Mouse (Mus musculus) MEL (cell line): ENCODE measurements around the gene Emilin3. TPM values are rescaled to one million over a fixed set of nuclear protein-coding genes. Genes with fewer than 3 reads are reported as not detected.

Source experiments
- DNase-seq: peaks from one replicate; pipeline ENCODE4 v3.0.0; 2011; ENCODE audit warnings: low read depth, low spot score
- H3K27ac ChIP-seq: 2 replicates; pipeline ENCODE4 v1.5.1; 2012; ENCODE audit warnings: low read depth, mild to moderate bottlenecking, control low read depth, low read length, moderate library complexity; ENCODE audit not compliant: control insufficient read depth
- H3K27me3 ChIP-seq, 2 experiments: fragments of 150-350 bp in 1 of 2; sonication (generic) in 1 of 2; 2 replicates each; pipeline ENCODE4 v1.6.1; 2012; ENCODE audit warnings: low read length in 2 of 2, mild to moderate bottlenecking in 2 of 2, improper control_type of control experiment in 1 of 2, moderate library complexity in 1 of 2; ENCODE audit not compliant: insufficient read depth in 2 of 2, control insufficient read depth in 1 of 2
- H3K36me3 ChIP-seq, 2 experiments: 2 replicates each; pipeline ENCODE4 v1.6.1; 2012 to 2014; ENCODE audit warnings: low read length in 2 of 2, improper control_type of control experiment in 1 of 2, inconsistent platforms in 1 of 2, mild to moderate bottlenecking in 1 of 2; ENCODE audit not compliant: insufficient read depth in 2 of 2, control insufficient read depth in 1 of 2
- H3K4me1 ChIP-seq, 2 experiments: fragments of 150-350 bp in 1 of 2; sonication (generic) in 1 of 2; 2 replicates each; pipeline ENCODE4 v1.6.1; 2012; ENCODE audit warnings: low read length in 2 of 2, improper control_type of control experiment in 1 of 2, mild to moderate bottlenecking in 1 of 2; ENCODE audit not compliant: insufficient read depth in 2 of 2, control insufficient read depth in 1 of 2
- H3K4me3 ChIP-seq, 2 experiments: fragments of 150-350 bp in 1 of 2; sonication (generic) in 1 of 2; 2 replicates each; pipeline ENCODE4 v1.5.1; 2012; ENCODE audit warnings: low read depth in 2 of 2, low read length in 2 of 2, mild to moderate bottlenecking in 2 of 2, moderate library complexity in 2 of 2, control low read depth in 1 of 2, improper control_type of control experiment in 1 of 2; ENCODE audit not compliant: control insufficient read depth in 1 of 2, insufficient read depth in 1 of 2
- H3K79me2 ChIP-seq: 2 replicates; pipeline ENCODE4 v1.6.1; 2012; ENCODE audit warnings: mild to moderate bottlenecking, low read length, moderate library complexity; ENCODE audit not compliant: control insufficient read depth, poor library complexity, insufficient read depth
- H3K9ac ChIP-seq: 2 replicates; pipeline ENCODE4 v1.6.1; 2012; ENCODE audit warnings: low read depth, mild to moderate bottlenecking, control low read depth, low read length, moderate library complexity; ENCODE audit not compliant: control insufficient read depth, poor library complexity, severe bottlenecking
- H3K9me3 ChIP-seq: fragments of 150-350 bp; sonication (generic); replicated peaks from 2 replicates; pipeline ENCODE4 v1.6.1; 2012; ENCODE audit warnings: mild to moderate bottlenecking, low read length, improper control_type of control experiment, moderate library complexity; ENCODE audit not compliant: insufficient read depth
- CHD2 ChIP-seq: IDR thresholded peaks from 2 replicates; pipeline ENCODE4 v1.6.1; 2011; ENCODE audit warnings: low read length, improper control_type of control experiment
- CTCF ChIP-seq, 3 experiments: IDR thresholded peaks in 2 of 3; conservative IDR thresholded peaks in 1 of 3; 2 replicates each; pipeline ENCODE4 v1.5.1; 2011 to 2012; ENCODE audit warnings: low read length in 3 of 3, low read depth in 2 of 3, mild to moderate bottlenecking in 2 of 3, improper control_type of control experiment in 1 of 3, inconsistent platforms in 1 of 3, mixed read lengths in 1 of 3, moderate library complexity in 1 of 3; ENCODE audit not compliant: control insufficient read depth in 1 of 3, insufficient read depth in 1 of 3, poor library complexity in 1 of 3, severe bottlenecking in 1 of 3
- E2F4 ChIP-seq: IDR thresholded peaks from 2 replicates; pipeline ENCODE4 v1.6.1; 2011; ENCODE audit warnings: low read depth, low read length, improper control_type of control experiment, borderline replicate concordance
- ELF1 ChIP-seq: IDR thresholded peaks from 2 replicates; pipeline ENCODE4 v1.6.1; 2014; ENCODE audit warnings: low read depth, mild to moderate bottlenecking, inconsistent platforms, low read length, improper control_type of control experiment, moderate library complexity
- GABPA ChIP-seq: IDR thresholded peaks from 2 replicates; pipeline ENCODE4 v1.6.1; 2012; ENCODE audit warnings: low read depth, mild to moderate bottlenecking, inconsistent platforms, low read length, improper control_type of control experiment, moderate library complexity
- MAZ ChIP-seq: IDR thresholded peaks from 2 replicates; pipeline ENCODE4 v1.6.1; 2012; ENCODE audit warnings: low read depth, mild to moderate bottlenecking, inconsistent platforms, low read length, improper control_type of control experiment
- MEF2A ChIP-seq: IDR thresholded peaks from 2 replicates; pipeline ENCODE4 v1.6.1; 2014; ENCODE audit warnings: low read depth, mild to moderate bottlenecking, inconsistent platforms, low read length, improper control_type of control experiment; ENCODE audit not compliant: poor library complexity, insufficient replicate concordance, severe bottlenecking; ENCODE audit errors: extremely low read depth
- POLR2AphosphoS5 ChIP-seq: IDR thresholded peaks from 2 replicates; pipeline ENCODE4 v1.6.1; 2012; ENCODE audit warnings: low read depth, borderline replicate concordance, mild to moderate bottlenecking, inconsistent platforms, low read length, moderate library complexity, mixed read lengths
- RAD21 ChIP-seq: IDR thresholded peaks from 2 replicates; pipeline ENCODE4 v1.6.1; 2011; ENCODE audit warnings: mild to moderate bottlenecking, low read depth, low read length, improper control_type of control experiment
- RCOR1 ChIP-seq: IDR thresholded peaks from 2 replicates; pipeline ENCODE4 v1.6.1; 2012; ENCODE audit warnings: low read depth, mild to moderate bottlenecking, inconsistent platforms, low read length, improper control_type of control experiment
- SIN3A ChIP-seq: IDR thresholded peaks from 2 replicates; pipeline ENCODE4 v1.6.1; 2012; ENCODE audit warnings: low read length, improper control_type of control experiment, inconsistent platforms
- SMC3 ChIP-seq: IDR thresholded peaks from 2 replicates; pipeline ENCODE4 v1.6.1; 2011; ENCODE audit warnings: low read depth, low read length, improper control_type of control experiment
- TBP ChIP-seq: IDR thresholded peaks from 2 replicates; pipeline ENCODE4 v1.8.0; 2011; ENCODE audit warnings: low read depth, low read length, improper control_type of control experiment
- ZC3H11A ChIP-seq: IDR thresholded peaks from 2 replicates; pipeline ENCODE4 v1.6.1; 2012; ENCODE audit warnings: low read depth, mild to moderate bottlenecking, inconsistent platforms, low read length, improper control_type of control experiment
- ZKSCAN1 ChIP-seq: IDR thresholded peaks from 2 replicates; pipeline ENCODE4 v1.6.1; 2012; ENCODE audit warnings: low read depth, mild to moderate bottlenecking, inconsistent platforms, low read length, improper control_type of control experiment, moderate library complexity
- polyA plus RNA-seq, 2 experiments: library from polyadenylated mRNA; stranded (reverse) in 1 of 2; unstranded in 1 of 2; fragments of >175 nt in 1 of 2; fragments of >200 nt in 1 of 2; gene quantifications; 2 replicates each; pipeline versions ENCODE4 v1.2.1 to v1.2.4; 2012; ENCODE audit warnings: low replicate concordance in 2 of 2, low read depth in 1 of 2; ENCODE audit not compliant: insufficient read length in 2 of 2, insufficient read depth in 1 of 2, missing spikeins in 1 of 2
- total RNA-seq: library from RNA; depleted of rRNA; stranded (reverse); fragments of 300-350 nt; gene quantifications from 2 replicates; pipeline ENCODE4 v1.2.3, GENCODE M21; 2012

Gene Emilin3
- total and polyA plus RNA-seq, 3 experiments: not detected

- Histone ChIP-seq H3K9me3 (no peaks in the 10 kb centered on the region), H3K27ac (no peak overlapping the region), H3K27me3 (no peaks in the 10 kb centered on the region), H3K4me3 (no peak overlapping the region), H3K36me3 (peaks cover 0 to 4% of the 10 kb centered on the region in 2 experiments; a peak in 1 of 4 replicates), H3K4me1 (peaks cover 4% of the 10 kb centered on the region in 2 experiments; a peak in 1 of 4 replicates), H3K79me2 (peaks cover 9% of the 10 kb centered on the region), H3K9ac (no peak overlapping the region)
- TF ChIP-seq SIN3A (no peak), CHD2 (no peak), TBP (no peak), CTCF (IDR thresholded peaks at IDR 0.05 in 2 of 3, conservative IDR thresholded peaks at IDR 0.05 in 1 of 3; ENCODE audit: control insufficient read depth in 1 of 3, insufficient read depth in 1 of 3, low read depth in 2 of 3, low read length in 3 of 3, poor library complexity in 1 of 3, severe bottlenecking in 1 of 3) (peak; percentile 21 to 72 (median 66); a peak in 5 of 6 replicates), SMC3 (peak; percentile 69), ZKSCAN1 (no peak), RAD21 (peak; percentile 72), ELF1 (no peak), E2F4 (no peak), GABPA (no peak), ZC3H11A (peak; percentile 59), MAZ (no peak), POLR2AphosphoS5 (no peak)
- DNase-seq: peak; percentile 73
Observed at GRCm38 (mm10) chr2:160876115-160876514, 36.0 kb downstream of the Emilin3 start.

- H3K4me3 ChIP-seq: no peak overlapping the region
- H3K27ac ChIP-seq: no peak overlapping the region
- no peak for TF ChIP-seq MEF2A
- TF ChIP-seq RCOR1: no peak
- no peak for TF ChIP-seq ELF1
- peaks cover 0 to 9% of the 10 kb centered on the region in 2 experiments; a peak in 2 of 4 replicates for H3K36me3 ChIP-seq
- no peak for DNase-seq
- no peak overlapping the region for H3K9ac ChIP-seq
- H3K9me3 ChIP-seq: no peaks in the 10 kb centered on the region
- peaks cover 9% of the 10 kb centered on the region for H3K79me2 ChIP-seq
- no peaks in the 10 kb centered on the region for H3K27me3 ChIP-seq
- H3K4me1 ChIP-seq: peaks cover 5 to 6% of the 10 kb centered on the region in 2 experiments; a peak in 2 of 4 replicates
Observed at GRCm38 (mm10) chr2:160874231-160874877, 37.8 kb downstream of the Emilin3 start.
